Mouse (Mus musculus) forebrain, postnatal 0 days (tissue): ENCODE data around the gene Ust. TPM values are rescaled to one million over a fixed set of nuclear protein-coding genes. Genes with fewer than 3 reads are reported as not detected.

Source experiments
- ATAC-seq: fragments of 200-750 bp; cut with Nextera tagmentation; 2 replicates; pipeline ENCODE4 v1.8.0; 2017; ENCODE audit warnings: mild to moderate bottlenecking, moderate library complexity
- DNase-seq: peaks from one replicate; pipeline ENCODE4 v3.0.0-alpha.2; 2015
- H3K27ac ChIP-seq: fragments of 300-500 bp; sonication (generic); 2 replicates; pipeline ENCODE4 v1.5.1; 2014; ENCODE audit warnings: low read depth, mild to moderate bottlenecking, antibody characterized with exemption, low read length, moderate library complexity, mixed read lengths
- H3K27me3 ChIP-seq: fragments of 300-500 bp; sonication (generic); 2 replicates; pipeline ENCODE4 v1.6.1; 2014; ENCODE audit warnings: mild to moderate bottlenecking, low read length, mixed read lengths; ENCODE audit not compliant: insufficient read depth
- H3K36me3 ChIP-seq: fragments of 300-500 bp; sonication (generic); 2 replicates; pipeline ENCODE4 v1.6.1; 2014; ENCODE audit warnings: mild to moderate bottlenecking, moderate library complexity; ENCODE audit not compliant: insufficient read depth
- H3K4me1 ChIP-seq: fragments of 300-500 bp; sonication (generic); 2 replicates; pipeline ENCODE4 v1.6.1; 2014; ENCODE audit warnings: antibody characterized with exemption; ENCODE audit not compliant: insufficient read depth
- H3K4me2 ChIP-seq: fragments of 300-500 bp; sonication (generic); 2 replicates; pipeline ENCODE4 v1.6.1; 2014; ENCODE audit warnings: low read depth, mild to moderate bottlenecking, moderate library complexity
- H3K4me3 ChIP-seq: fragments of 300-500 bp; sonication (generic); 2 replicates; pipeline ENCODE4 v1.5.1; 2014; ENCODE audit warnings: low read depth, low read length, mixed read lengths
- H3K9ac ChIP-seq: fragments of 300-500 bp; sonication (generic); 2 replicates; pipeline ENCODE4 v1.6.1; 2014; ENCODE audit warnings: mild to moderate bottlenecking
- H3K9me3 ChIP-seq: fragments of 300-500 bp; sonication (generic); 2 replicates; pipeline ENCODE4 v1.6.1; 2016; ENCODE audit warnings: low read length
- CTCF ChIP-seq: sonication (generic); IDR thresholded peaks from 2 replicates; pipeline ENCODE4 v1.5.1; 2016; ENCODE audit warnings: antibody characterized with exemption, control low read depth, low read depth
- WGBS: fragments of 180-500 bp; shearing (Covaris S2); extraction: QIAGEN DNeasy Blood & Tissue Kit; methylation state at CpG from one replicate; pipeline ENCODE4 v1.1.7; 2014; 5-methylcytosine and 5-hydroxymethylcytosine counted together
- polyA plus RNA-seq: library from polyadenylated mRNA; unstranded; fragments of >200 nt; fragmentation: Nextera tagmentation; extraction: Ambion mirVana; gene quantifications from 2 replicates; pipeline ENCODE4 v1.2.1, GENCODE M21; 2015
- total RNA-seq: library from RNA; depleted of rRNA; stranded (reverse); fragments of >200 nt; gene quantifications from 2 replicates; pipeline ENCODE4 v1.2.3, GENCODE M21; 2014

Ust gene
- total and polyA plus RNA-seq, 2 experiments from 2014 or later: 5.7 to 8.9 TPM

DNA sequence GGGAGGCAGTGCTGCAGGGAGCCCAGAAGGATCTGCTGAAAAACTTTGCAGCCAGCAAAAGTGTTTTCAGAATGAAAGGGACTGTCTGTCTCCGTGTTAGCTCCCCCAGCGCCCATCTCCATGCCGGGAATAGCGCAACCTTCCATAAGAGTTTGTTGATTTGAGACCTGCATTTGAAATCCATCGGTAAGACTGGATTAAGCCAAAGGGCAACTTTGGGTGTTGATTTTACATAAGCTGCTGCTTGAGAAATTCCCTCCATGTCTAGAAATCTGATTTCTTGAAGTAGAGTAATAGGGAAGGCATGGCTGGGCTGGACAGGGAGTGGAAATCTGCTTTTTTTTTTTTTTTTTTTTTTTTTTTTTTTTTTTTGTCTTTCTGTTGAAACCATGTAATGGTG lies 306.9 kb downstream of the Ust start:
- no peak for TF ChIP-seq CTCF

DNA sequence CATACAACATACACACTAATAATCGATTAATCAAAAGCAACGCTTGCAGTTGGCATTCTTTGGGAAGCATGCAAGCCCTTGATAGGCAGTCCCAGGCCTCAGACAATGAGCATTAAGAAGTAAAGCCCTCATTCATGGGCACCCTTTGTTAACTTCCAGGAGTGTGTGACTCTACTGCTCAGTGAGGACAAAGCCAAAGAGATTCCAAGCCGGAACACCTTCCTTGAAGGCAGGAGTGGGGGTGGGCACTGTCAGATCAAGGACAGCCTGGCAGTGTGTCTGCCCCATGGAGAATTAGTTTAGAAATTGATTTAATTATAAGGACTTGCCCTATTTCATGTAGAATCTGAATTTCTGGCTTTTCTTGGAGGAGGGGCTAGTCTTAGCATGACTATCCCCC lies 308.3 kb downstream of the Ust start:
- 15% methylated on average over 3 of the region's 3 CpGs for WGBS
- Histone ChIP-seq H3K9me3 (no peaks in the 10 kb centered on the region), H3K4me2 (no peak overlapping the region), H3K27me3 (no peaks in the 10 kb centered on the region), H3K36me3 (no peaks in the 10 kb centered on the region), H3K4me1 (no peaks in the 10 kb centered on the region), H3K27ac (no peak overlapping the region), H3K4me3 (no peak overlapping the region), H3K9ac (no peak overlapping the region)
- no peak for DNase-seq
- TF ChIP-seq CTCF: no peak
- no peak for ATAC-seq

More for the DNA sequence above, 306.9 kb downstream of the Ust start:
- H3K27me3 ChIP-seq: no peaks in the 10 kb centered on the region
- H3K9ac ChIP-seq: no peak overlapping the region
- ATAC-seq (no peak), DNase-seq (no peak)
- 87% methylated on average over 5 of the region's 5 CpGs for WGBS
- H3K4me2 ChIP-seq: no peak overlapping the region
- H3K9me3 ChIP-seq: no peaks in the 10 kb centered on the region
- H3K4me3 ChIP-seq: no peak overlapping the region
- H3K27ac ChIP-seq: no peak overlapping the region
- H3K36me3 ChIP-seq: no peaks in the 10 kb centered on the region
- no peaks in the 10 kb centered on the region for H3K4me1 ChIP-seq

DNA sequence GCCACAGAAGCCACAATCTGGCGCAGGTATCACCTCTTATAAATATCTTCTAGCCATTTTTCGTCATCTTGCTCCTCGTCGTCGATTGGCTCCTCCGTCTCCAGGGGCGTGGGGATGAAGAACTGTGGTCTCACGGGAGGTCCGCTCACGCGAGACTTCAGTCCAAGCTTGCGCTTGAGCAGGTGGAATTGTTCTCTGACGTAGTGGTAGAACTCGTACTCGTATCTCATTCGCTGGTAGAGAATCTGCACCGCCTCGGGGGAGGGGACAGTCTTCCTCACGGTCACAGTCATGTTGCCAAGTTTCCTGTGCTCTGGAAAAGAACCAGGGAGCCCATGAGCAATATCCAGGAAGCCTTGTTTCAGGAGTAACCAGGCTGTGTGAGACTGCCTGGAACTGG lies 311.3 kb downstream of the Ust start:
- no peak for DNase-seq
- no peak overlapping the region for H3K27ac ChIP-seq
- no peak for TF ChIP-seq CTCF
- no peaks in the 10 kb centered on the region for H3K27me3 ChIP-seq
- 95% methylated on average over 19 of the region's 19 CpGs for WGBS
- ATAC-seq: no peak
- H3K4me2 ChIP-seq: no peak overlapping the region
- H3K9me3 ChIP-seq: no peaks in the 10 kb centered on the region
- H3K4me1 ChIP-seq: no peaks in the 10 kb centered on the region
- H3K9ac ChIP-seq: no peak overlapping the region
- no peak overlapping the region for H3K4me3 ChIP-seq
- H3K36me3 ChIP-seq: no peaks in the 10 kb centered on the region

DNA sequence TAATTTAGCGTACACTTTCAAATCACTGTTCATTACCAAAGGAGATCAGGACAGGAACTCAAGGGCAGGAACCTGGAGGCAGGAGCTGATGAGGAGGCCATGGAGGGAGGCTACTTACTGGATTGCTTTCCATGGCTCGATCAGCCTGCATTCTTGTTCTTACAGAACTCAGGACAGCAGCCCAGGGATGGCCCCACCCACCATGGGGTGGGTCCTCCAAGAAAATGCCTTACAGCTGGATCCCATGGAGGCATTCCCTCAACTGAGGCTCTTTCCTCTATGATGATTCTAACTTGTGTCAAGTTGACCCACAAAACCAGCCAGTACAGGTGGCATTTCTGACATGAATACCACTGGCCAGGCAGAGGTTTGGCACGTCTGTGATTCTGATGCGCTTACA lies 314.9 kb downstream of the Ust start:
- Histone ChIP-seq H3K4me3 (no peak overlapping the region), H3K4me2 (no peak overlapping the region), H3K27ac (no peak overlapping the region), H3K36me3 (no peaks in the 10 kb centered on the region), H3K27me3 (no peaks in the 10 kb centered on the region), H3K9ac (no peak overlapping the region), H3K4me1 (no peaks in the 10 kb centered on the region), H3K9me3 (no peaks in the 10 kb centered on the region)
- 81% methylated on average over 4 of the region's 4 CpGs for WGBS
- ATAC-seq: no peak
- TF ChIP-seq CTCF: no peak
- DNase-seq: no peak

DNA sequence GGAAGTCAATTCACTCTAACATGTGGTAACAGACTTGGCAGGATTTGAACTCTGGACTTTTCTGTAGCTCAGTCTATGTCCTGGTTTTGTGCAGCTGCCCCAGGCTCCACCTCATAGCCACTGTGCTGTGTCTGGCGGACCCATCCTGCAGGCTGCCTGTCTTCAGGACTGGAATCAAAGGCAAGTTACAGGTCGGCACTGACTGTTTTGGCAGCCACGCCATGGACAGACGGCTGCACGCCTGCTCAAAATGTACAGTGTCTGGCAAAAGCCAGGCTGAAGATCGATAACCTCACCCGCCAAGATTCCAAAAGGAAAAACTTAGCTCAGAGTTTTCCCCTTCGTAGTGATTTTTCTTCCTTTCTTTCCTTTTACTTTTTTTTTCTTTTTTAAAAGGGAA lies 318.8 kb downstream of the Ust start:
- DNase-seq (peak; percentile 8), ATAC-seq (no peak)
- H3K36me3 ChIP-seq: no peaks in the 10 kb centered on the region
- 73% methylated on average over 8 of the region's 8 CpGs for WGBS
- no peak overlapping the region for H3K9ac ChIP-seq
- H3K9me3 ChIP-seq: no peaks in the 10 kb centered on the region
- H3K4me3 ChIP-seq: no peak overlapping the region
- H3K27me3 ChIP-seq: no peaks in the 10 kb centered on the region
- no peak overlapping the region for H3K27ac ChIP-seq
- H3K4me2 ChIP-seq: no peak overlapping the region
- no peak for TF ChIP-seq CTCF
- no peaks in the 10 kb centered on the region for H3K4me1 ChIP-seq

DNA sequence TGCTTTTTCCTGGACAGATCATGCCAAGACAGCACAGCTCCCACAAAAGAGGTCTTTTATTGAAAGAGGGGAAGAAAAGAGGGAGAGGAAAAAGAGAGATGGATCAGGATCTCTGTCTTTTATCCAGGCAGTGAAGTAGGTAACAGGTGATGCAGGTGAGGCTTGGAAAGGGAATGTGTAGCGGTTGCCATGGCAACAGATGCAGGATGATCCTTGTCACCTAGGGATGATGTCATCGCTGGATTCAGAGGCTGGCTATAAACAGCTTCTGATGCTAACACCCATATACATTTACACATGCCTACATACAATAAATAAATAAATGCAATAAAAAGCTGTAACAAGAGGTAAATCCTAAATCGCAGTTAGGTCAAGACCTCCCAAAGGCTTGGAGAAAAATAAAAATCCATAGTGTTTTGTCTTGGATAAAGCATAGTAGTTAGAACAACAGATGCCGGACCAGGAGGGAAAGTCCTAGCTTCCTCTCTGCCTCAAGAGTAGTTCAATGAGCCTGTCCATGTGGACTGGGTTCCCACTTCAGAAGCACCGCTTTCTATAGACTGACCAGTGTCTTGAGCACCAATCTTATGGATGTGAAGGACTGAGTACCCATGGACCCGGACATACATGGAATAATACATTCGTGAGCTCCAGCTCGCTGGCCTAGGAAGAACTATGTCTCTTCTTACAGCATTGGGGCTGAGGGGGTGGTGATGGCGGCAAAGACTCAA lies 319.4 kb downstream of the Ust start:
- Histone ChIP-seq H3K4me2 (no peak overlapping the region), H3K9ac (no peak overlapping the region), H3K9me3 (no peaks in the 10 kb centered on the region), H3K27me3 (no peaks in the 10 kb centered on the region), H3K4me3 (no peak overlapping the region), H3K4me1 (no peaks in the 10 kb centered on the region), H3K36me3 (no peaks in the 10 kb centered on the region), H3K27ac (no peak overlapping the region)
- no peak for TF ChIP-seq CTCF
- ATAC-seq: peak; percentile 54; the same call in 1 of the 2 replicates
- 90% methylated on average over 9 of the region's 9 CpGs for WGBS
- DNase-seq: peak; percentile 64

DNA sequence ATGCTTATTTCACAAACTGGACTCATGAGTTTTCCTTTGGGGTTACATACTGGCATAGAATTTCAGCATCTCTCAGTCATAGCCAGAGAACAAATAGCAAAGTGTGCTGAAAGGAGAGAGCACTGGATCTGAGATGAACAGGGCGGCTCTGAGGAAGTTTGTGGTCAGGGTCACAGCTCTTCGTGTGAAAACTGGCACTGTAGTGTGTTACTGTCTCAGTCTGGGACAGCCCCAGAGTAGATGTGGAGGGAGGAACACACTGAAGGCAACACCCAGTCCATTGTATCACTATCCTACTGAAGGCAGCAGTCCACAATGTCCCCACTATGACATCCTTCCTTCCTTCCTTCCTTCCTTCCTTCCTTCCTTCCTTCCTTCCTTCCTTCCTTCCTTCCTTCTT lies 321.0 kb downstream of the Ust start:
- H3K9me3 ChIP-seq: no peaks in the 10 kb centered on the region
- DNase-seq (no peak), ATAC-seq (no peak)
- TF ChIP-seq CTCF: no peak
- no peaks in the 10 kb centered on the region for H3K4me1 ChIP-seq
- no peak overlapping the region for H3K4me3 ChIP-seq
- H3K27me3 ChIP-seq: no peaks in the 10 kb centered on the region
- H3K36me3 ChIP-seq: no peaks in the 10 kb centered on the region
- no peak overlapping the region for H3K27ac ChIP-seq
- 81% methylated on average over 2 of the region's 2 CpGs for WGBS
- H3K4me2 ChIP-seq: no peak overlapping the region
- H3K9ac ChIP-seq: no peak overlapping the region
